Comparison of ENCODE assay signal across 14 mouse cellular contexts in the genomic region with DNA sequence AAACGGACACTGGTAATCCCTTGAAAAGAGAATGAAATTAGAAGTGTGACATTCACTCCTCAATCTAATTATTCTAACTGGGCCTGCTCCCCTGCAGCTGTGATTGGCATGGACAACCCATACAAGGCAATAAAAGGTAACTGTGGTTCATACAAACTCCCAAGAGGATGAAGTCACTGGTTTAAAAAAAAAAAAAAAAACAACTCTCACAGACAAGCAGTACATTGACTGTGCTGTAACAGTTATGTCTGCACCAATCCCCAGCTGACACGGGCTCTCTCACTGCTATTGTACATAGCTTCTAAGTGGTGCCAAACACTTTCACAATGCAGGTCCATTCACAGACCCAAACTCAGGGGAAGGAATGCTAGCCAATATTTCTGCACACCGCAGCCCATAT. TPM values are rescaled to one million over a fixed set of nuclear protein-coding genes. Genes with fewer than 3 reads are reported as not detected.
A peak's percentile ranks its signal among the peaks of the same experiment; 100 is the strongest.
DNase-seq lines count a peak whose midpoint lies in the region; ATAC-seq and TF ChIP-seq lines count a peak whose summit lies in the region.
"Had no signal": no experiment of that assay in that cellular context is flagged by ENCODE, and none has a peak within 500 bp of the region (broad histone marks: within the 10 kb centered on the region; RNA-seq: fewer than 3 reads in every experiment).

No protein-coding gene starts in this region.

- H3K9ac ChIP-seq in hindbrain, embryonic 12.5 days = no peak overlapping the region
- no peak overlapping the region for H3K9ac ChIP-seq in intestine, postnatal 0 days (ENCODE audit: low read depth, low read length)
- H3K9ac ChIP-seq: embryonic facial prominence, embryonic 15.5 days; stomach, embryonic 15.5 days had no signal

- H3K4me2 ChIP-seq in hindbrain, embryonic 12.5 days (replicated peaks) = no peak overlapping the region
- no peak overlapping the region for H3K4me2 ChIP-seq in intestine, postnatal 0 days (replicated peaks; ENCODE audit: low read depth)
- H3K4me2 ChIP-seq: embryonic facial prominence, embryonic 15.5 days; stomach, embryonic 15.5 days had no signal

- TF ChIP-seq POLR2A in thymus, adult 2 months (IDR thresholded peaks at IDR 0.05; ENCODE audit: control insufficient read depth, extremely low read depth, insufficient read depth, low read length, poor library complexity) = no peak

- peaks cover 17% of the 10 kb centered on the region for H3K4me1 ChIP-seq in hindbrain, embryonic 12.5 days
- H3K4me1 ChIP-seq in hindbrain, embryonic 10.5 days (replicated peaks) = peaks cover 27% of the 10 kb centered on the region
- H3K4me1 ChIP-seq in intestine, postnatal 0 days (replicated peaks; ENCODE audit: control insufficient read depth, insufficient read depth, low read length) = no peaks in the 10 kb centered on the region
- H3K4me1 ChIP-seq in thymus, adult 2 months (replicated peaks; ENCODE audit: control insufficient read depth, insufficient read depth, low read length) = peaks cover 2% of the 10 kb centered on the region; the same call in 1 of the 2 replicates

- H3K4me3 ChIP-seq in hindbrain, embryonic 12.5 days = no peak overlapping the region
- no peak overlapping the region for H3K4me3 ChIP-seq in hindbrain, embryonic 10.5 days
- H3K4me3 ChIP-seq in intestine, postnatal 0 days (ENCODE audit: low read depth, low read length) = no peak overlapping the region
- no peak overlapping the region for H3K4me3 ChIP-seq in thymus, adult 2 months (ENCODE audit: control insufficient read depth, insufficient read depth, low read length)
- H3K4me3 ChIP-seq: embryonic facial prominence, embryonic 15.5 days; stomach, embryonic 15.5 days had no signal

- H3K27me3 ChIP-seq in hindbrain, embryonic 12.5 days = no peaks in the 10 kb centered on the region
- H3K27me3 ChIP-seq in hindbrain, embryonic 10.5 days (ENCODE audit: insufficient read depth, poor library complexity, severe bottlenecking) = no peaks in the 10 kb centered on the region
- no peaks in the 10 kb centered on the region for H3K27me3 ChIP-seq in intestine, postnatal 0 days (replicated peaks; ENCODE audit: control insufficient read depth, insufficient read depth, low read length)
- H3K27me3 ChIP-seq in thymus, adult 2 months (ENCODE audit: control insufficient read depth, insufficient read depth, low read length) = no peaks in the 10 kb centered on the region
- H3K27me3 ChIP-seq: embryonic facial prominence, embryonic 15.5 days; stomach, embryonic 15.5 days had no signal

- no peaks in the 10 kb centered on the region for H3K36me3 ChIP-seq in hindbrain, embryonic 12.5 days
- H3K36me3 ChIP-seq in hindbrain, embryonic 10.5 days = peaks cover 7% of the 10 kb centered on the region
- H3K36me3 ChIP-seq in intestine, postnatal 0 days (ENCODE audit: control insufficient read depth, insufficient read depth) = no peaks in the 10 kb centered on the region; the same call in 1 of the 2 replicates
- H3K36me3 ChIP-seq in thymus, adult 2 months (ENCODE audit: control insufficient read depth, insufficient read depth, low read length) = 0 out of 2 replicates have a peak, but pooled peaks cover 5% of the 10 kb centered on the region
- H3K36me3 ChIP-seq: embryonic facial prominence, embryonic 15.5 days; stomach, embryonic 15.5 days had no signal

- no peak for DNase-seq in hindbrain, embryonic 10.5 days (ENCODE audit: low spot score)
- DNase-seq in retina, postnatal 1 day = peak; percentile 21
- no peak for DNase-seq in retina, embryonic 14.5 days (ENCODE audit: low spot score)
- no peak for DNase-seq in natural killer cell, adult 2 months (ENCODE audit: low spot score in 2 of 2)
- DNase-seq in gastrocnemius, adult 8-10 months (ENCODE audit: low spot score in 2 of 2) = no peak
- no peak for DNase-seq in thymus, adult 2 months
- DNase-seq: cerebellum, adult 11 months; gastrocnemius, postnatal 36 days had no signal

- no peak for TF ChIP-seq CTCF in intestine, postnatal 0 days (IDR thresholded peaks at IDR 0.05; ENCODE audit: low read depth)
- TF ChIP-seq CTCF in thymus, adult 2 months (IDR thresholded peaks at IDR 0.05; ENCODE audit: borderline replicate concordance, control insufficient read depth, extremely low read depth, insufficient read depth, low read length, poor library complexity) = no peak

- no peak overlapping the region for H3K27ac ChIP-seq in hindbrain, embryonic 12.5 days
- no peak overlapping the region for H3K27ac ChIP-seq in hindbrain, embryonic 10.5 days
- no peak overlapping the region for H3K27ac ChIP-seq in intestine, postnatal 0 days (ENCODE audit: low read depth, low read length)
- no peak overlapping the region for H3K27ac ChIP-seq in thymus, adult 2 months (ENCODE audit: control insufficient read depth, insufficient read depth, low read length)
- H3K27ac ChIP-seq: embryonic facial prominence, embryonic 15.5 days; stomach, embryonic 15.5 days had no signal

- no peaks in the 10 kb centered on the region for H3K9me3 ChIP-seq in hindbrain, embryonic 12.5 days (replicated peaks)
- H3K9me3 ChIP-seq in hindbrain, embryonic 10.5 days = no peaks in the 10 kb centered on the region
- no peaks in the 10 kb centered on the region for H3K9me3 ChIP-seq in intestine, postnatal 0 days (ENCODE audit: control insufficient read depth)
- H3K9me3 ChIP-seq: embryonic facial prominence, embryonic 15.5 days; stomach, embryonic 15.5 days had no signal

- WGBS in hindbrain, embryonic 12.5 days = 59% methylated on average over 3 of the region's 3 CpGs
- WGBS in hindbrain, embryonic 10.5 days = 76% methylated on average over 3 of the region's 3 CpGs
- WGBS in intestine, postnatal 0 days = 63% methylated on average over 3 of the region's 3 CpGs
- WGBS in thymus, adult 2 months = 91% methylated on average over 3 of the region's 3 CpGs

- peak; percentile 67 for ATAC-seq in hindbrain, embryonic 12.5 days (ENCODE audit: low FRiP score)
- peak; percentile 22; the same call in 1 of the 2 replicates for ATAC-seq in intestine, postnatal 0 days
- ATAC-seq: activated CD4-positive, CD25-positive, alpha-beta regulatory T cell, adult 4 months; CD4-positive, CD25-positive, alpha-beta regulatory T cell, adult 4 months had no signal

RNA-seq across cellular contexts. Expression of a gene that starts 53.8 kb away (rescaled TPM):
- polyA plus RNA-seq in hindbrain, embryonic 12.5 days (2016; fragmentation: Nextera tagmentation; extraction: Ambion mirVana) = 18.4 and 21.0 TPM in 2 replicates
- 9.2 and 10.4 TPM in 2 replicates for polyA plus RNA-seq in hindbrain, embryonic 10.5 days (2016; fragmentation: Nextera tagmentation; extraction: Ambion mirVana)
- polyA plus RNA-seq in intestine, postnatal 0 days (2015; fragmentation: Nextera tagmentation; extraction: Ambion mirVana) = 13.5 and 14.7 TPM in 2 replicates
- total RNA-seq in gastrocnemius, adult 8-10 months (2022) = 1 to 10 TPM; 4.0 to 5.4 (median 4.9) TPM
- 28.6 and 31.9 TPM in 2 replicates for polyA plus RNA-seq in thymus, adult 2 months (2012; rRNA removed)
